Mouse (Mus musculus): ENCODE data around the gene Six6. TPM values are rescaled to one million over a fixed set of nuclear protein-coding genes. Genes with fewer than 3 reads are reported as not detected.

The Six6 gene
- not detected in 2 replicates for polyA plus RNA-seq (2015; fragmentation: Nextera tagmentation; extraction: Ambion mirVana)

GRCm38 (mm10) chr12:72939616-72940015 lies at the start of gene Six6:
Six6 (plus strand) TSS chr12:72939892.
- no peak within 1 kb of the TSS for H3K9ac ChIP-seq (ENCODE audit: low read depth, low read length)
- H3K4me2 ChIP-seq (replicated peaks; ENCODE audit: low read depth): no peak within 1 kb of the TSS
- H3K4me3 ChIP-seq (ENCODE audit: low read depth, low read length): peak within 1 kb of the TSS; percentile 17; the same call in 1 of the 2 replicates
- no peaks in the 10 kb centered on the region for H3K36me3 ChIP-seq (ENCODE audit: control insufficient read depth, insufficient read depth)
- WGBS: 0% methylated on average over 27 of the region's 28 CpGs
- peaks cover 89% of the 10 kb centered on the region for H3K27me3 ChIP-seq (replicated peaks; ENCODE audit: control insufficient read depth, insufficient read depth, low read length)
- H3K9me3 ChIP-seq (ENCODE audit: control insufficient read depth): no peaks in the 10 kb centered on the region
- TF ChIP-seq CTCF (IDR thresholded peaks at IDR 0.05; ENCODE audit: low read depth): no peak
- H3K27ac ChIP-seq (ENCODE audit: low read depth, low read length): no peak within 1 kb of the TSS
- no peaks in the 10 kb centered on the region for H3K4me1 ChIP-seq (replicated peaks; ENCODE audit: control insufficient read depth, insufficient read depth, low read length)
- ATAC-seq: no peak

- Histone ChIP-seq H3K9ac (ENCODE audit: low read depth, low read length) (0 out of 2 replicates have a peak overlapping the region, but pooled peaks have one; percentile 17), H3K4me3 (ENCODE audit: low read depth, low read length) (0 out of 2 replicates have a peak overlapping the region, but pooled peaks have one; percentile 1), H3K27me3 (replicated peaks; ENCODE audit: control insufficient read depth, insufficient read depth, low read length) (peaks cover 14% of the 10 kb centered on the region; the same call in 1 of the 2 replicates), H3K27ac (ENCODE audit: low read depth, low read length) (no peak overlapping the region), H3K9me3 (ENCODE audit: control insufficient read depth) (0 out of 2 replicates have a peak, but pooled peaks cover 2% of the 10 kb centered on the region), H3K36me3 (ENCODE audit: control insufficient read depth, insufficient read depth) (no peaks in the 10 kb centered on the region), H3K4me1 (replicated peaks; ENCODE audit: control insufficient read depth, insufficient read depth, low read length) (no peaks in the 10 kb centered on the region), H3K4me2 (replicated peaks; ENCODE audit: low read depth) (peak overlapping the region; percentile 52)
- ATAC-seq: no peak
- WGBS: 19% methylated on average over 47 of the region's 48 CpGs
- no peak for TF ChIP-seq CTCF (IDR thresholded peaks at IDR 0.05; ENCODE audit: low read depth)
Observed at GRCm38 (mm10) chr12:72917159-72917993, 22.3 kb upstream of the Six6 start.

- no peaks in the 10 kb centered on the region for H3K4me1 ChIP-seq (replicated peaks; ENCODE audit: control insufficient read depth, insufficient read depth, low read length)
- no peak overlapping the region for H3K9ac ChIP-seq (ENCODE audit: low read depth, low read length)
- no peak overlapping the region for H3K4me3 ChIP-seq (ENCODE audit: low read depth, low read length)
- no peaks in the 10 kb centered on the region for H3K36me3 ChIP-seq (ENCODE audit: control insufficient read depth, insufficient read depth)
- TF ChIP-seq CTCF (IDR thresholded peaks at IDR 0.05; ENCODE audit: low read depth): no peak
- ATAC-seq: no peak
- H3K27ac ChIP-seq (ENCODE audit: low read depth, low read length): no peak overlapping the region
- 22% methylated on average over 8 of the region's 8 CpGs for WGBS
- no peaks in the 10 kb centered on the region for H3K9me3 ChIP-seq (ENCODE audit: control insufficient read depth)
- H3K27me3 ChIP-seq (replicated peaks; ENCODE audit: control insufficient read depth, insufficient read depth, low read length): peaks cover 61% of the 10 kb centered on the region
- no peak overlapping the region for H3K4me2 ChIP-seq (replicated peaks; ENCODE audit: low read depth)
Observed at GRCm38 (mm10) chr12:72936751-72937150, 2.9 kb upstream of the Six6 start.

- no peak overlapping the region for H3K4me3 ChIP-seq (ENCODE audit: low read depth, low read length)
- peaks cover 70% of the 10 kb centered on the region for H3K27me3 ChIP-seq (replicated peaks; ENCODE audit: control insufficient read depth, insufficient read depth, low read length)
- H3K9ac ChIP-seq (ENCODE audit: low read depth, low read length): no peak overlapping the region
- ATAC-seq: no peak
- H3K27ac ChIP-seq (ENCODE audit: low read depth, low read length): no peak overlapping the region
- no peak overlapping the region for H3K4me2 ChIP-seq (replicated peaks; ENCODE audit: low read depth)
- TF ChIP-seq CTCF (IDR thresholded peaks at IDR 0.05; ENCODE audit: low read depth): no peak
- no peaks in the 10 kb centered on the region for H3K36me3 ChIP-seq (ENCODE audit: control insufficient read depth, insufficient read depth)
- H3K4me1 ChIP-seq (replicated peaks; ENCODE audit: control insufficient read depth, insufficient read depth, low read length): no peaks in the 10 kb centered on the region
- WGBS: 5% methylated on average over 19 of the region's 19 CpGs
- H3K9me3 ChIP-seq (ENCODE audit: control insufficient read depth): no peaks in the 10 kb centered on the region
Observed at GRCm38 (mm10) chr12:72937537-72938120, 2.1 kb upstream of the Six6 start.

GRCm38 (mm10) chr12:72938176-72938575 lies 1.5 kb upstream of the Six6 start:
- no peak overlapping the region for H3K4me2 ChIP-seq (replicated peaks; ENCODE audit: low read depth)
- no peaks in the 10 kb centered on the region for H3K36me3 ChIP-seq (ENCODE audit: control insufficient read depth, insufficient read depth)
- no peak for TF ChIP-seq CTCF (IDR thresholded peaks at IDR 0.05; ENCODE audit: low read depth)
- H3K9me3 ChIP-seq (ENCODE audit: control insufficient read depth): no peaks in the 10 kb centered on the region
- H3K4me3 ChIP-seq (ENCODE audit: low read depth, low read length): no peak overlapping the region
- no peak overlapping the region for H3K9ac ChIP-seq (ENCODE audit: low read depth, low read length)
- H3K4me1 ChIP-seq (replicated peaks; ENCODE audit: control insufficient read depth, insufficient read depth, low read length): no peaks in the 10 kb centered on the region
- peaks cover 75% of the 10 kb centered on the region for H3K27me3 ChIP-seq (replicated peaks; ENCODE audit: control insufficient read depth, insufficient read depth, low read length)
- no peak for ATAC-seq
- H3K27ac ChIP-seq (ENCODE audit: low read depth, low read length): no peak overlapping the region
- WGBS: 7% methylated on average over 12 of the region's 13 CpGs

All from intestine, postnatal 0 days (tissue).